Mouse (Mus musculus) frontal cortex, postnatal 36 days (tissue): ENCODE data around the gene Cry2.
"Not testable (repeated sequence)": the region's sequence is repeated elsewhere in the genome, so short reads cannot be mapped to it uniquely, and the experiment has no call there.

Source experiments
- DNase-seq, 2 experiments: peaks; one replicate each; pipeline ENCODE4 v3.0.0; 2022; ENCODE audit warnings: low spot score in 2 of 2

Gene Cry2

DNA sequence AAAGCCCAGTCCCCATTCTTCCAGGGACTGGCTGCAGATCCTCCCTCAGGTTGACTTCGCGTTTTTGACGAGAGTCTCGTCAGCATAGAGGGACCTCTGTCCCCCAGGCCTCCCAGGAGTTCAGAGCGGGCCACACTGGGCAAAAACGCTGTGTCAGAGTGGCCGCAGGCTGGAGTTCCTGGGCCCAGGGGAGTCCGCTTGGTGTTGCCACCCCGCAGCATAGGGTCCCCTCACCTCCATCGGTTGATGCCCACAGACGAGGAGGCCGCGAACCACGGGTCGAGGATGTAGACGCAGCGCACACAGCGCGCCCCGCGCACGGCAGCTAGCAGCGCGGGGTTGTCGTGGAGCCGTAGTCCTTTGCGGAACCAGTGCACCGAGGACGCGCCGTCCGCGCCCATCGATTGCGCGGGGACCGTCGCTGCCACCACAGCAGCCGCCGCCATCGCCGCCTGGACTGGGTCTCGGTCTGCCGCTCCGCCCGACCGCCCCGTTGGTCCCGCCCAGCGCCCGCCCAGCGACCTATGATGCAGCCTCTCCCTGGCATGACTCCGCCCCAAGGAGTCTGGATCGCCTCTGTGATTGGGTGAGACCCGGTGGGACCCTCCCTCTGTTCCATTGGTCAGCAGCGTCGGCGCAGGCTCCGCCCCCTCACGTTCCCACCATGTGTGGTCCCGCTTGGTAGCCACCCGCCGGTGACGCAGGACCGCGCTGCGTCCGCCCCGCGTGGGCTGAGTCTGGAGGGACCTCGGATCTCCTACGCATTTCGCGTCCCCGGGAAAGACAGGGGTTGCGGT lies at the start of gene Cry2:
Gene Cry2, minus strand, starts transcription at position 466 of the 797 bp plus-strand sequence.
- peak; percentile 98 to 99 for DNase-seq

DNA sequence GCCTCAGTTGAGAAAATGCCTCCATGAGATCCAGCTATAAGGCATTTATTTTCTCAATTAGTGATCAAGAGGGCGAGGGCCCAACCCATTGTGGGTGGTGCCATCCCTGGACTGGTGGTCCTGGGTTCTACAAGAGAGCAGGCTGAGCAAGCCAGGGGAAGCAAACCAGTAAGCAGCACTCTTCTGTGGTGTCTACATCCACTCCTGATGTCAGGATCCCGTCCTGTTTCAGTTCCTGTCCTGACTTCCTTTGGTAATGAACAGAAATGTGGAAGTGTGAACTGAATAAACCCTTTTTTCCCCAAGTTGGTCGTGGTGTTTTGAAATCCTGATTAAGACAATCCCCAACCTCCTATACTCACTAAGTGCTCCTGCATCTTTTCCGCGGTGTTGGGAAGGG lies 49.7 kb upstream of the Cry2 start:
- no peak for DNase-seq

DNA sequence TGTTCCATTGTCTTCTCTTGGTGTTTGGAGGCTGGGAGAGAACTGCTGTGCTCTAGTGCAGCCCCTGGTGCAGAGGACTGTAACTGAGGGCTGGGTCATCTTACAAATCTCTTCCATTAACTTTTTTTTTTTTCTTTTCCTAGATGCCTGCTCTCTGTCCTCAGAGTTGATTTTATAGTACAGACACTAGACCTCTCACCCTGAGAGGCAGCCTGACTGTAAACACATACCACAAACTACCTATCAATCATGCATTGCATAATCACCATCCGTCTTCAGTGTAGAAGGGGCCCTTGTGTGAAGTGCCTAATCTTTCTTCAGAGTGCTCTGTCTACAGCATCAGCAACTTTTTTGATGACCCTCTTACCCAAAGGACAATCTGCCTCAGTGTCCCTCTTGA lies 48.7 kb upstream of the Cry2 start:
- DNase-seq = no peak

- DNase-seq = no peak
Observed at GRCm38 (mm10) chr2:92478313-92478688, 44.5 kb upstream of the Cry2 start.

DNA sequence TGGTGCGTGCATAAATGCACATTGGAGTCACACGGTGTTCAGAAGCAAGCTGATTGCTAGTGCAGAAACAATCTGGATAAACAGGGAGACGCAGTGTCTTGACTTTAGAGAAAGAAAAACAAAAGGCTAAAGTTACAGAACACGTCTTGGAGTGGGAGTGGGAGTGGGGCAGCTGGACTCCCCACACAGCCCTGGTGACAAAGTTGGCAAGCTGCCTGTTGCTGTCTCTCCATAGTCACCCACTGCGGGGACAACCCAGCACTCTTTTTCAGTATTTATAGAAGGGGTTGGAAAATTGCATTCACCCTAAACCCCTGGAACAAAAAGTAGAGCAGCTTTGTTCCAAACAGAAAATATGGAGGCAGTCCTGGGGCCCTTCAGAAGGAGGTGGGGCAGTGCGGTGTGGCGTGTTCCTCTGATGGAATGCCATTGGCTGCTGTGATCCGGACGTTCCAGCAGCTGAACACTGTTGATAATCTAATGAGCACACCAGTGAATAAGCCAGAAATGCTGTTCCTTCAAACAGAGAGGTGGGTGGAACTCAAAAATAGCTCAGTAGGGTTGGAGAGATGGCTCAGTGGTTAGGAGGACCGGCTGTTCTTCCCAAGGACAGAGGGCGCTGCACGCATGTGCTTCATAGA lies 43.9 kb upstream of the Cry2 start:
- DNase-seq = no peak

DNA sequence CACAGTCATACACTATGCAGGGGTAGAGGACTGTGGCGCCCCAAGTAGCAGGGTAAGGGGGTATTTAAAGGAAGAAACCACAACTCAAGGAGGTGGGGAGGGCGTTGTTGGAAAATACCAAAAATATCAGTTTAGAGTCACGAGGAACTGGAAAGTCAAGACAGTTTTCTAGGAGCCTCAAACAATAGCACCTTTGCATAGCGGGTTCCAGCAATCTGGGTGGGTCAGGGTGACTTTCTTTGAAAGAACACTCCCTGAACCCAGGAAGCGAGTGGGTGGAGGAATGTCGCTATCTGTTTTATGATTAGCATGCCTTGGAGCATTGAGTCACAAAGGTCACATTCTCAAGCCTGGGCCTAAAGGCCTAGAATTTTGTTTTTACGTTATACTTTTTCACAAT lies 42.7 kb upstream of the Cry2 start:
- not testable (repeated sequence) for DNase-seq

GRCm38 (mm10) chr2:92475711-92476110 lies 41.9 kb upstream of the Cry2 start:
- no peak for DNase-seq

DNA sequence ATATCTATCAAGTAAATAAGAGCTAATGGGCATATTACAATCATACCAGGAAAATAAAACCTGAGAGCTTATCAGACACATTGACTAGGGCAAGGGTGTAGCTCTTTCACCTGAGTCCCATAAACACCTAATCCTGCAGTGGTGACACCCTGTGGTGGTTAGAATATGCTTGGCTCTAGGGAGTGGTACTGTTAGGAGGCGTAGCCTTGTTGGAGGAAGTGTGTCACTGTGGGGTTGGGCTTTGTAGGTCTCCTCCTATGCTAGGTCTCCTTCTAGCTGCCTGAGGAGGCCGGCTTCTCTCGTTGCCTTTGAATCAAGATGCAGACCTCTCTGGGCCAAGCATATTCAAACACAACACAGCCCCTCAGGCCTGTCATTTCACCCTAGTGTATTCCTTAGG lies 41.1 kb upstream of the Cry2 start:
- no peak for DNase-seq

- DNase-seq = no peak
Observed at GRCm38 (mm10) chr2:92471886-92472670, 38.2 kb upstream of the Cry2 start.

DNA sequence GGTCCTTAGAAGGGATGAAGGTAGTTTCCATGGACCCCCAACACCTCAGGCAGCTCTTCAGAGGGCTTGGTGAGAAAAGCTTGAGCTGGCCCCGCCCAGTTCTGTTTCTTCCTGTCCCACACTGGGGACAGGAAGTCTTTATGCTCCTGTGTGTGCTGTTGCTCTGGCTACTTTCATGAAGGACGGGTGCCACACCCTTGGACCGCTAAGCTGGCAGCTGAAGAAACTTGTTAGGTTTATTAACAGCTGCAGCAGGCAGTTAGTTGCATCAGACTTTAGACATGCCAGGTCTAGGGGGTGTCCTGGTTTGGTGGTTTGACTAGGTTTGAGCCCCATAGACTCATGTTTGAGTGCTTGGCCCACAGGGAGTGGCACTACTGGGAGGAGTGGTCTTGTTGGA lies 30.8 kb upstream of the Cry2 start:
- DNase-seq = no peak

DNA sequence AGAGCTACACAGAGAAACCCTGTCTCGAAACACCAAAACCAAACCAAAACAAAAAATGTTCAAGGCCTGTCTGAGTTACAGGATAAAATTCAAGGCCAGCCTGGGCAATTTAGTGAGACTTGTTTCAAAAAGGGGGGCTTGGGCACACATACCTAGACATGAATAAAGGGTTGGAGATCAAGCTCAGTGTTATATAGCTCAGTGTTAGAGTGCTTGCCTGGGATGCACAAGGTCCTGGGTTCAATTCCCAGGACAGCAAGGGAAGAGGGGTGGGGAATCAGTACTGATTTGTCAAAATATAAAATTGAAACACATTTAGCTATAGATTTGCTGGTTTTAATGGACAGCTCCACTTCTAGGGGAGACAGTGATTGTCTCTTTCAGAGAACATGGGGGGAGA lies 27.4 kb upstream of the Cry2 start:
- DNase-seq = no peak

DNA sequence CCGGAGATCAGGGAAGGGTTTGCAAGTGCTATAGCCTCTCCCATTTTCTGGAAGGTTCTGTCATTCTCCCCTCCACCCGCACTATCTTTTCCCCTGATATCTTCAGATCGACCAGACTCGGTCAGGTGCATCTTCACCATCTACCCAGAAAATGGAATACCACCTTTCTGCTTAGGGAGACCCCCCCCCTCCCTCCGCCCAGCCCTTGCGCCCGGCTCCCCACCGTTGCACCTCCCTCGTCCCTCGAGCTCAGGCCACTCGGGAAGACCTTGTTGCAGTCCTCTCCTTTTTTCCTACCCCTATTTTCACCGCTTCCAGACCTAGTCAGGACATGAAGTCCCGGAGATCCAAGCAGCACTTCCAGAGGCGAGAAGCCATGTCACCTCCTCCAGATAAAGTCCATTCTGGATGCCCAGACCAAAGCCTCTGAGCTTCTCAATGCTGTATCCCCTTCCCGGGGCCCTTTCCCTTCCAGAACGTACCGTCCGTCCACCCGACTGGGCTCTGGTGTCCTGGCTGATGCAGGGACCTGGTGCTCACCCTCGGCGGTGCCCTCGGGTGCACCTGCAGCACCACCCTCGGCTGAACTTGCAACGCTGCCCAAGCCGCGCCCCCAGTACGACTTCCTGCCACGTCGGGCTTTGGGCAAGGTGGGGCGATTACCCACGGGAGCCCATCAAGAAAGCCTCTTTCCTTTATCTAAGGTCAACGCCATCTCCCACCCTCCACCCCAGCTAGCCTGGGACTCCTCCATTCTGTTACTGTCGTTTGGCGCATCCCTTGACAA lies 26.3 kb upstream of the Cry2 start, which contains the start of gene Slc35c1:
Gene Slc35c1, minus strand, starts transcription at position 618 of the 787 bp plus-strand sequence.
- DNase-seq = peak in 1 of 2 experiments; percentile 28

GRCm38 (mm10) chr2:92459141-92459920 lies 25.5 kb upstream of the Cry2 start:
- peak; percentile 84 for DNase-seq

DNA sequence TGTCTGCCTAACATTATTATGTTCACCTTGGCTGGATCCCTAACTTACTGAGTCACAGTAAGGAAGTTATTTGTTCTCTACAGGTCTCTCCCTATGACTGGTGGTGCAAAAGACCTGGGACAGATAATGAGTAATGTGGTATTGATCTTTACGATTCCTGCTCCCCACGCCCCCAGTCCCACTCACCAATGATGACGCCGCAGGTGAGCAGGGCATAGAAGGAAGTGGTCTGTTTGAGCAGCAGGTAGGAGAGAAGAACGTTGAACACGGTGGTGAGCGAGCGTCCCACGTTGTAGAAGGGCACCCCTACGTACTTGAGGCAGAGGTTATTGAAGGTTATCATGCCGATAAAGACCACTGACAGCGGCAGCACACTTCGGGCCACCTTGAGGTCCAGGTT lies 24.6 kb upstream of the Cry2 start:
- no peak for DNase-seq

DNA sequence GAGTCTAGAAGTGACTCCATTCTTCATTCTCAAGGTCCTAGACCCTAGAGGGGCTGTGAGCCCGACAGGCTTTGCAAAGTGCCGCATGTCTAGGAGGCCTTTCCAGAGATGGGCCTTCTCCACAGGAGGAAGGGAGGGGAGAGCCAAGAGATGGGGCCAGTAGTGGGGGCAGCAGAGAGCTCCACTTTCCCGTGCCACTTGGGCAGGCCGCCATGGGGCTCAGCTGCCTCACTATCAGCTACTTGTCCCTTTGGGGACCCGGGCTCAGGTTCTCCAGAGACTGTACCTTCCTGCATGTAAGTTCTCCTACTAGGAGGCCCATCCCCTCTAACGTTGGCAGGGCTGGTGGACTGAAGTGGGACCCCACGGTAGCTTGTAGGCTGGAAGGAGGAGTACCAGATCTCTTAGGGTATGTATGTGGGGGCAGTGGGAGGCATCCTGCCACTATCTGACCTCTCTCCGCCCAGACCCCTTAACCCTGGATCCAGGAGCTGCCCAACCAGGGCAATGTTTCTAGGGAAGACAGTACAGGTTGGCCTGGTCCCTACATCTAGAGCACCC lies 23.2 kb upstream of the Cry2 start:
- no peak for DNase-seq

DNA sequence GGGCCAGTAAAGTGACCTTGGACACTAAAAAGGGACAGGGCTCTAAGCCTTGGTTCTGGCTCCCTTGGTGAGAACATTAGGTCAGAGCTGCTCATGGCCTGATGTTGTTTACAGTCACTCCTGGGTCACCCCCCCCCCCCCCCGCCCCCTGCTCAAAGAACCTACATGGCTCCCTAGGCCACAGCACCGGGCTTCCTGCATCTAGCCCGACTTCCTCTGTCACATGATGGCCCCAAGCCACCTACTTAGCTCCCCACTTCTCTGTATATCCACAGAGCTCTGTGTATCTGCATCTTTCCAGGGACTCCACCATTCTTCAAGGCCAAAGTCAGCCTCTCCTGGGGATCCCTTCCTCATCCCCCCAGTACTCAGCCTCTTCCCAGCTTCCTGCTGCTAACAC lies 21.9 kb upstream of the Cry2 start:
- DNase-seq = no peak

DNA sequence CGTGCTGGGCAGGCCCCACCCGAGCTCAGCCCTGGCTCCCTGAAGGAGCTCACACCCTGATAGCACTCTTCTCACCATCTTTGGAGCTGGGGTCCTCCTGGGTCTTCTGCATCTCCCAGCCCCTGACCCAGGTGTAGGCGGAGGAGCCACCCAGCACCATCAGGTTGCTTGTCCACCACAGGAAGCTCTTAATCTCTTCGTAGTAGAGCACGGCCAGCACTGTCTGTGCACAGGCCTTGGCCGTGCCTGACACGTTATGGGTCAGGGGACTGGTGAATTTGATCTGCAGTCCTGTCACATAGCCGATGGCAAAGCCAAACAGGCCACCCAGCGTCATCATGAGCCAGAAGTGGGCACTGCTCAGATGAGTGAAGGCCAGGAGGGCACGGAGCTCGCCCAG lies 20.3 kb upstream of the Cry2 start:
- DNase-seq = no peak

DNA sequence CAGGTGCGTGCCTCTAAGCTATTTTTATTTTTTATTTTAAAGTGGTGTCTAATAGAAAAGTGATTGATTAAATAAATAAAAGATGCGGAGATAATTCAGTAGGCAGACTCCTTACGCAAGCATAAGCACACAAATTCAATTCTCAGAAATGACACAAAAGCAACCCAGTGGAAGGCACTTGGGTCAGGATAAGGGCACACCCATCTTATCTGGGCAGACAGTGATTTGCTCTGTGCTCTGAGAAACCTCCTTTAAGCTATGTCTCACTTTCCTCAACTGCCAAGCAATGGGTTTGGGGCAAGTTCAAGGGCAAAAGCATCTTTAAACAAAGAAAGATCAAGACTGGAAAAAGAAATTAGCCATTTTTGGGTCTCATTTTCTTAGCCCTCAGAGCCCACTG lies 17.3 kb upstream of the Cry2 start:
- DNase-seq = no peak

- DNase-seq = no peak
Observed at GRCm38 (mm10) chr2:92447121-92447740, 13.4 kb upstream of the Cry2 start.

DNA sequence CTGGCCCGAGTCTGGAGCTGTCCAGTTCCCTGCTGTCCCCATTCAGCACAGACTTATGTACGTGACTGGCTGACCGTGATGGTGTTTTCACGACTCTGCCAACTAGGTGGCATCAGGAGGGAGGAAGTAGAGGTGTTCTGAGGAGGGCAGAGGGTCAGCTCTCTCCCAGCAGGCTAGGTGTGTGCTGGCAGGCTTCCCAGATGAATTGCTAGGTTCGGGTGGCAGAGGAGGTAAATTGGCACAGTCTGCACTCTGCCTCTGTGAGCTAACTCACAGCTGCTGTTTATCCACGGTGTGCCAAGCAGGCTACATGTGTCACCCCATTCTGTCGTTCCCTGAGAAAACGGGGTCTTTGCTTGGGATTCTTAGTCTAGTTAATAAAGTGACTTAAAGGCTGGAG lies 12.8 kb upstream of the Cry2 start:
- DNase-seq = no peak
